Mouse (Mus musculus) gastrocnemius, postnatal 4 days (tissue): ENCODE results near the gene Slc7a6. TPM values are rescaled to one million over a fixed set of nuclear protein-coding genes. Genes with fewer than 3 reads are reported as not detected.
"Not testable (repeated sequence)": the region's sequence is repeated elsewhere in the genome, so short reads cannot be mapped to it uniquely, and the experiment has no call there.

ENCODE experiments used
- DNase-seq, 2 experiments: peaks; one replicate each; pipeline ENCODE4 v3.0.0; 2021 to 2022; ENCODE audit warnings: low spot score in 2 of 2, mixed read lengths in 2 of 2
- total RNA-seq, 2 experiments: library from RNA; stranded (reverse); gene quantifications; 2 replicates each; pipeline ENCODE4 v1.2.3; 2021

The Slc7a6 gene
- total RNA-seq, 2 experiments from 2014 or later = 10.5 to 11.5 TPM

DNA sequence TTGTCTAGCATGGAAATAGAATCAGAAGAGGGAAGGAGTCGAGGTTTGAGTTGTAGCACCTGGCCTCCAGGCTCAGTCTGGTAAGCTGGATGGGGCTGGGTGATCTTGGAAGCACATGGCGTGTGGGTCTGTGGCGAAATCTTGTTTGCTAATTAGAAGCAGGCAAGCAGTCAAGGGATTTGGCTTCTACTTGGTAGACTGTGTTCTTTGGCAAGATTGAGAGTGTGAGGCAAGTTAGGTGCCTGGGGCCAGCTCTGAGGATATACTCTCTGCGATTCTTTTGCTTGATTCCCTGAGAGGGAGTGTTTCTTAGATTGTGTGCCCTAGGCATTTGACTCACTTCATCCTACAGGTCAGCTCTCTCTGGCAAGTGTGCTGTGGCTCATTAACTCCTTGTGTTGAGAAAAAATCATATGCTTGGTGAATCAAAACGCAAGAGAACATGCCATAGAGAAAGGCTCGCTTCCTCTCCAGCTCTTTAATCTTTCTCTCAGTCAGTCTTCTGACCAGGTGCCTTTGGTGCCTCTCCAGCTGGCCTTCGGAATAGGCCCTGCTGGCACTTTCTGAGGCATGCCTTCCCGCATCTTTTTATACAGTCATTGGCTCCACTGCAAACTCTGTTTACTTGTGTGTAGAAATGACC lies 17.1 kb downstream of the Slc7a6 start:
- DNase-seq = no peak

DNA sequence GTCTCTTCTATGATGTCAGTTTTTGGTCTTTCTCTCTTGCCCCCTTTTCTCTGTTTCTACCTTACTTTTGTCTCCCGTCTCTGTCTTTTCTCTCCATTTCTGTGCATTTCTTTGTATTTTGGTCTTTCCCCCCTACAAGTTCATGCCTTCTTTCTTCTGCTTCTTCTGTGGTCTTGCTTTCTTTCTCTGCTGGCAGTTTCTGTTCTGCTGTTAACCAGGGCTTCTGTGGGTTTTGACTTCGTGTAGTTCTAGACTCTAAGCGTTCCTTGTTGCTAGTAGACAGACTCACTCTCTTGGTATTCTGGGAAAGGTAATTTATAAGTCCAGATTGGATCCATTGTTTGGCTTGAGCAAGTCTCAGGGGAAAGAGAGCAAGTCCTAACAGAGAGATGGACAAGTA lies 17.7 kb downstream of the Slc7a6 start:
- no peak for DNase-seq

DNA sequence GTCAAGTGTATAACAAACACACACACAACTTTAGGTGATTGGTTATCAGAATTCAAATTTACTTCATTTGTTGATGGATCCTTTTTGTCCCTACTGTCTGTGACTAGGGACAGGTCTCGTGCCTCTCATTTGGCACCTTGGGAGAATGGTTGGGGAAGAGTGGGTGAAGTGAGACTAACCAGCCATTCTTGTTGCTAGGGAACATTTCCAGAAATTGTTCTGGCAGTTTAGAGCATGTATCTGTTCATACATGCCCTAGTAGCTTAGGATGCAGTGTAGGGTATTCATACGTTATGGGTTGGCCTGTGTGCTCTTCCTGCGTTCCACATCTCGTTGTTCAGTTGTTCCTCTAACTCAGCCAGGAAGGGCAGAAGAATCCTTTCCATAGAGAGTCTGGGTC lies 20.5 kb downstream of the Slc7a6 start:
- no peak for DNase-seq

- DNase-seq = no peak
Measured at GRCm38 (mm10) chr8:106191639-106192038, 23.0 kb downstream of the Slc7a6 start.

GRCm38 (mm10) chr8:106193162-106193561 lies 24.5 kb downstream of the Slc7a6 start:
- no peak for DNase-seq

DNA sequence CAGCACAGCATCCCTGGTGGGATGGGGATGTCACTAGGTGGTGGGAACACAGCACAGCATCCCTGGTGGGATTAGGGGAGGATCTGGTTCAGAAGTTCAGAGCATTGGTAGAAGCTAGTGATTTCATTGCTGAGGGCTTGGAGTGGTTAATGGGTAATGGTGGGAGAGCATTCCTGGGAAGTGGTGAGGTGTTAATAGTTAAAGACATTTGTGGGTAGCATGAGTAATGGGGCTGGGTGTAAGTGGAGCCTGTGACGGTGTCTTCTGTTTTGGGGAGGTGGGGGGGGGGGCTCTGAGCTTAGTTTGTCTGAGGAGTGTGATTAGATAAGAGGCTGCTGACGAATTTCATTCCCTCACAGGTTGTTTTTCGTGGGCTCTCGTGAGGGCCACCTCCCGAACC lies 25.4 kb downstream of the Slc7a6 start:
- DNase-seq = no peak

DNA sequence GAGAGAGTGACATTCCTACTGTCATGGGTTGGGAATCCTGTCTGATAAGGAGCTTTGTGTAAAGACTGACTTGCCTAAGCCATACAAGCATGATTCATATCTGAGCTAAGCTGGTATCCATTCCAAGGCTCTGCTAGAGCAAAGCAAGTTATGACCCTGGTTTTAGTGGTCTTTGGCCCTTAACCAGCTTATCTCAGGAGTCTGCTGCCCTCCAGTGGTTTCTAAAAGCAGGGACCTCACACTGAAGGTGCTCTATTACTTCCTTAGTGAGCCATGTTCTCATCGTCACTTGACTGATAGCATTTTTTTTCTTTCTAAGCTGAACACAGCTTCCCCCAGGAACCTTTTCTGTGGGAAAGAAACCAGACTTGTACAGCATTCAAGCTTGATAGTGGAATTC lies 30.1 kb downstream of the Slc7a6 start:
- DNase-seq = peak in 1 of 2 experiments; percentile 15

- not testable (repeated sequence) for DNase-seq
Measured at GRCm38 (mm10) chr8:106199596-106199995, 30.9 kb downstream of the Slc7a6 start.

- peak; percentile 20 to 47 for DNase-seq
Measured at GRCm38 (mm10) chr8:106210035-106210731, 41.5 kb downstream of the Slc7a6 start.

DNA sequence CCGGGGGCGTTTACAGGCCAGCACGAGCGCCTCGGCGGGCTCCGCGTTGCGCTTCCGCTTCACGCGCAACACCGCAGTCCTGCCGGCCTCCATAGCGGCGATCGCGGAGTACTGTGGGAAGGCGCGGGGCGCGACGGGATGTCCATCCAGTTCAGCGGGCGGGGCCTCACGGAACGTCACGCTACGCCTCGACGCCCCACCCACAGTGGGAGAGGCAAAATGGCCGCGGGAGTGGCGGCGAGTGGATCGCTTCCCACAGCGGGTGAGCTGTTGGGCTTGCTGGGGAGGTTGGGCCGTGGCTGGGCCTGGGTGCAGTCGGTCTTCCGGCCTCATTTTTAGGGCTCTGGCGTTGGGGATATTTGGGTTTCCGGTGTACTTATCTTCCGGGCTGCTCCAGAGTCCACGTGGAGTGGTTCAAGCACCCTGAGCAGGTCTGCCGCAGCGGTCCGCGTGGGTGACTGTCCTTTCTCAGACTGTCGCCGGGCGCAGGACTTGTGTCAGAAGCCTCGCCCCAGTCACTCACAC lies 42.2 kb downstream of the Slc7a6 start, which contains the start of the genes Slc7a6os and Prmt7:
Slc7a6os (minus strand) TSS at position 115 of the 525 bp plus-strand sequence.
Prmt7 (plus strand) TSS at position 116 of the 525 bp plus-strand sequence.
- DNase-seq = peak; percentile 92 to 97

DNA sequence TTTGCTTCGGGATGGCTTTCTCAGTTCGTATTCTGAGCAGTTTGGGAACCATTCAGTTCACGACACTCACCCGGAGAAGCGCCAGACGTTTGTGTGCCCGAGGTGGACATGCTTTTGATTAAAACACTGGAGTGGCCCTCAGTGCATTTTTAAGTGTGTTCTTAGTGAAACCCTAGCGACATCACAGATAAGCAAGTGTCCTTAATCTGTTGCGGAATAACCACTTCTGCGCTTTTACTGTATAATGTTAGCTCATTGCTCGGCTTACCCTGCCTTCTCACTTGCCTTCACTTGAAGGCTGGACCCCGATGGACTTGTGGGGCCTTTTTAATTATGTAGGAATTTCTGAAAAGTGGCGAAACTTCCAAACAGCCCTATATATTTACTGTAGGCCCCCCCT lies 42.8 kb downstream of the Slc7a6 start:
- DNase-seq = no peak

- DNase-seq = no peak
Measured at GRCm38 (mm10) chr8:106213959-106214358, 45.3 kb downstream of the Slc7a6 start.

DNA sequence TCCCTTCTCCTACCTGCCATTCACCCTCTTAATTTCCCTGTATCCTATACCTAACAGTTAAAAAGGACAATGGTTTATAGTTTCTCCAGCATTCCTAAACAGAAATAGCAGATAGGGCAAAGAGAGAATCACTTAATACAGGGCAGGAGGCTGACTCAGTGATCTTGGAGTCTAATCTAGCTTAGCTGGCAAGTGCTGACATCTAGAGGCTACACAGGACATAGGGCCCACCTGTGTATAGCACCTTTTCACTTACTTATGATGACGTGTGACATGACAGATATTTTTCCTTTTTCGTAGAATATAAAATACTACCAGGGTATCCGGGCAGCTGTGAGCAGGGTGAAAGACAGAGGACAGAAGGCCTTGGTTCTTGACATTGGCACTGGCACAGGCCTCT lies 51.0 kb downstream of the Slc7a6 start:
- no peak for DNase-seq

- peak in 1 of 2 experiments; percentile 51 for DNase-seq
Measured at GRCm38 (mm10) chr8:106226589-106226988, 57.9 kb downstream of the Slc7a6 start.

DNA sequence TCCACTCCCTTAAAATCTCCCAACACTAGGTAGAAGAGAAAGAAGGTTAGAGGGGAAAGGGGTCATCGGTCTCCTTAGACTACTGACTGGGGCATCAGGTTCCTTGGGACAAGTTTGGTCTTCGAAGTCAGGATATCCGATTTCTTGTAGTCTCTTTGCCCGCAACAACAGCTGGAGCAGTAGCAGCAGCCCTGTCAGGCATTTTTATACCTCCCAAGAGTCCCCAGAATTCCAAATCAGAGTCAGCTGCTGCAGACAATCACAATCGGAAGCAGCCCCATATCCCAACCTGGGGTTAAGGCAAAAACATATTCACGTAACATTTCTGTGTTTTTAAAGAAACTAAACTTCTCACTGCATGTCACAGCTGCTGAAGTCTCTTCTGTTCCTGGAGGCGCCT lies 62.9 kb downstream of the Slc7a6 start:
- DNase-seq = no peak

- no peak for DNase-seq
Measured at GRCm38 (mm10) chr8:106232751-106233150, 64.1 kb downstream of the Slc7a6 start.

DNA sequence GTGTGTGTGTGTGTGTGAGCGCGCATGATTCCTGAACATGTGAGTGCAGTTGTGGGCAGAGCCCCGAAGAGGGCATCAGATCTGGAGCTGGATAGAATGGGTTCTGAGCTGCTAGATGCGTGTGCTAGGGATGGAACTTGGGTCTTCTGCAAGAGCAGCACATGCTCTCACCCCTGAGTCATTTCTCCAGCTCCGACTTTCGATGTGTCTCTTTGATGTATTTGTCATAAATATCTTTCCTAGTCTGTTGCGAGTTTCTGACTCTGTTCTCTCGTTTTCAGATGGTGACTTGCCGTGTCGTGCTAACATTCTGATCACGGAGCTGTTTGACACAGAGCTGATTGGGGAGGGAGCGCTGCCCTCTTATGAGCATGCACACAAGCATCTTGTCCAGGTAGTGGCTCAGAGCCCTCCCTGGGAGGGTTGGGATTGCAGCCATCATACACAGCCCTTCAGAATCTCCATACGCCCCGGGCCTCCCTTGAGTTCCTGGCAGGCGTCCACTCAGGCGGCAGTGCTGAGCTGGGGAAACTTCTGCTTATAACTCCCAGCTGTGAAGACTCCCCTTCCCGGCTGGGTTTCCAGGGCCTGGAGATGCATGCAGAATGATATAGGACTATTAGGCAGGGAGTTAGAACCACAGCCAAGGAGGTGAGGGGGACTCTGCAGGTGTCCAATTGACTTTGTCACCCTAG lies 66.1 kb downstream of the Slc7a6 start:
- no peak for DNase-seq

- DNase-seq = no peak
Measured at GRCm38 (mm10) chr8:106237106-106237505, 68.4 kb downstream of the Slc7a6 start.
